Mouse (Mus musculus) liver, postnatal 0 days (tissue): ENCODE measurements around the gene Gm49776.

ENCODE experiments used
- CTCF ChIP-seq: sonication (generic); IDR thresholded peaks from 2 replicates; pipeline ENCODE4 v1.5.1; 2016; ENCODE audit warnings: antibody characterized with exemption, low read depth
- EP300 ChIP-seq: IDR thresholded peaks from 2 replicates; pipeline ENCODE4 v1.6.1; 2016; ENCODE audit warnings: antibody characterized with exemption, low read depth, mild to moderate bottlenecking

- TF ChIP-seq CTCF (no peak), EP300 (no peak)
Observed at GRCm38 (mm10) chr16:18258221-18258620, at the start of gene Gm49776.
